8 mouse cellular contexts compared by ENCODE assay signal in the genomic region with DNA sequence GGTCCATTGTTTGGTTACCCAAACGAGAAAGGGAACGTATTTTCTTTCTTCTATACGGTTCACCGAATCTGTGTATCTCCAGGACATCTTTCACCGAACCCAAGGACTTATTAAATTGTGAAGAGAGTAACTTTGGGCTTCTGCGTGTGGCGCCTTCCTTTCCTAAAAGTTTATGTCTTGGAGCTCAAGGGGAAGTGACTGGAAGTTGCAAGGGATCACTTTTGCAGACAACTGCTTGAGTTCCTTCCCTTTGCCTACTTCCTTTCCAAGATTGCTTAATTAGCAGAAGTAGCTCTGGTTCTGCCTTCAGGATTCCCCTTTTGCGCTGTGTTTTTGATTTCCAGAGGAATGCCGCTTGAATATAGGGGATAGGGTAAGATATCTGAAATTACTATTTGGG. TPM values are rescaled to one million over a fixed set of nuclear protein-coding genes. Genes with fewer than 3 reads are reported as not detected.
A peak's percentile ranks its signal among the peaks of the same experiment; 100 is the strongest.
DNase-seq lines count a peak whose midpoint lies in the region; ATAC-seq and TF ChIP-seq lines count a peak whose summit lies in the region.

No protein-coding gene starts in this region.

- peak overlapping the region; percentile 75 for H3K4me2 ChIP-seq in heart, embryonic 11.5 days
- peak overlapping the region; percentile 85 for H3K4me2 ChIP-seq in liver, embryonic 11.5 days
- H3K4me2 ChIP-seq in neural tube, embryonic 13.5 days, result peak overlapping the region; percentile 69

- no peak for TF ChIP-seq POLR2A in lung, adult 2 months (IDR thresholded peaks at IDR 0.05; ENCODE audit: borderline replicate concordance, extremely low read depth, low read depth, low read length)

- H3K9me3 ChIP-seq in heart, embryonic 11.5 days (replicated peaks; ENCODE audit: control insufficient read depth, low read length), result no peaks in the 10 kb centered on the region
- H3K9me3 ChIP-seq in liver, embryonic 11.5 days (ENCODE audit: control insufficient read depth, low read length), result no peaks in the 10 kb centered on the region
- no peaks in the 10 kb centered on the region for H3K9me3 ChIP-seq in neural tube, embryonic 13.5 days

- H3K27ac ChIP-seq in heart, embryonic 11.5 days (ENCODE audit: low read depth, low read length), result peak overlapping the region; percentile 59; the same call in 1 of the 2 replicates
- no peak overlapping the region for H3K27ac ChIP-seq in liver, embryonic 11.5 days (ENCODE audit: low read depth, low read length)
- peak overlapping the region; percentile 86; the same call in 1 of the 2 replicates for H3K27ac ChIP-seq in neural tube, embryonic 13.5 days (replicated peaks)

- H3K4me1 ChIP-seq in lung, adult 2 months (ENCODE audit: control insufficient read depth, insufficient read depth, low read length), result peaks cover 7% of the 10 kb centered on the region
- H3K4me1 ChIP-seq in heart, embryonic 11.5 days (ENCODE audit: control insufficient read depth, insufficient read depth, low read length), result peaks cover 18% of the 10 kb centered on the region; the same call in 1 of the 2 replicates
- no peaks in the 10 kb centered on the region for H3K4me1 ChIP-seq in liver, embryonic 11.5 days (replicated peaks; ENCODE audit: control insufficient read depth, insufficient read depth, low read length)
- H3K4me1 ChIP-seq in neural tube, embryonic 13.5 days (replicated peaks), result peaks cover 41% of the 10 kb centered on the region

- no peak for DNase-seq in lung, adult 2 months
- no peak for DNase-seq in lung, adult 18-20 months
- DNase-seq in liver, embryonic 11.5 days (ENCODE audit: low spot score), result no peak
- no peak for DNase-seq in thymus, adult 18-20 months
- no peak for DNase-seq in layer of hippocampus, postnatal 14 days (ENCODE audit: low spot score in 2 of 2)
- no peak for DNase-seq in right cerebral cortex, postnatal 36 days (ENCODE audit: low spot score in 2 of 2)

- WGBS in lung, adult 2 months, result 3% methylated on average over 9 of the region's 9 CpGs
- WGBS in heart, embryonic 11.5 days (ENCODE audit: insufficient replicate concordance), result 13% methylated on average over 9 of the region's 9 CpGs
- 8% methylated on average over 9 of the region's 9 CpGs for WGBS in liver, embryonic 11.5 days
- WGBS in neural tube, embryonic 13.5 days, result 14% methylated on average over 9 of the region's 9 CpGs

- no peak for ATAC-seq in heart, embryonic 11.5 days (replicated peaks; ENCODE audit: insufficient number of reproducible peaks, low FRiP score, low TSS enrichment)
- ATAC-seq in liver, embryonic 11.5 days (replicated peaks; ENCODE audit: low FRiP score), result no peak
- no peak for ATAC-seq in neural tube, embryonic 13.5 days (ENCODE audit: low read depth)

- TF ChIP-seq CTCF in lung, adult 2 months (IDR thresholded peaks at IDR 0.05; ENCODE audit: insufficient read depth, low read length), result no peak

- no peaks in the 10 kb centered on the region for H3K36me3 ChIP-seq in heart, embryonic 11.5 days (ENCODE audit: control insufficient read depth, insufficient read depth, low read length)
- no peaks in the 10 kb centered on the region for H3K36me3 ChIP-seq in liver, embryonic 11.5 days (ENCODE audit: control insufficient read depth, insufficient read depth, low read length)
- peaks cover 7% of the 10 kb centered on the region; the same call in 1 of the 2 replicates for H3K36me3 ChIP-seq in neural tube, embryonic 13.5 days

- H3K9ac ChIP-seq in heart, embryonic 11.5 days (ENCODE audit: low read depth, low read length), result peak overlapping the region; percentile 91
- H3K9ac ChIP-seq in liver, embryonic 11.5 days (ENCODE audit: low read depth, low read length), result peak overlapping the region; percentile 72
- peak overlapping the region; percentile 86 for H3K9ac ChIP-seq in neural tube, embryonic 13.5 days

- peak overlapping the region; percentile 93 for H3K4me3 ChIP-seq in lung, adult 2 months (replicated peaks; ENCODE audit: extremely low read depth, low read depth, low read length)
- peak overlapping the region; percentile 67 for H3K4me3 ChIP-seq in heart, embryonic 11.5 days (ENCODE audit: low read depth, low read length)
- peak overlapping the region; percentile 87 for H3K4me3 ChIP-seq in liver, embryonic 11.5 days (ENCODE audit: low read depth, low read length)
- H3K4me3 ChIP-seq in neural tube, embryonic 13.5 days, result peak overlapping the region; percentile 88

- H3K27me3 ChIP-seq in heart, embryonic 11.5 days (ENCODE audit: control insufficient read depth, insufficient read depth, low read length), result no peaks in the 10 kb centered on the region
- H3K27me3 ChIP-seq in liver, embryonic 11.5 days (replicated peaks; ENCODE audit: control insufficient read depth, insufficient read depth, low read length), result no peaks in the 10 kb centered on the region
- H3K27me3 ChIP-seq in neural tube, embryonic 13.5 days, result no peaks in the 10 kb centered on the region

RNA-seq across cellular contexts. Expression of gene Wdfy2, which starts 0.9 kb away (rescaled TPM):
- 6.4 and 9.5 TPM in 2 replicates for polyA plus RNA-seq in lung, adult 2 months (2012; rRNA removed)
- 7.6 and 9.4 TPM in 2 replicates for polyA plus RNA-seq in heart, embryonic 11.5 days (2014; fragmentation: Nextera tagmentation; extraction: Ambion mirVana)
- polyA plus RNA-seq in liver, embryonic 11.5 days (2014; fragmentation: Nextera tagmentation; extraction: Ambion mirVana), result 6.0 and 6.7 TPM in 2 replicates
- 8.4 and 8.7 TPM in 2 replicates for polyA plus RNA-seq in neural tube, embryonic 13.5 days (2015; fragmentation: Nextera tagmentation; extraction: Ambion mirVana)
- total RNA-seq in layer of hippocampus, postnatal 14 days (2021), result 10 to 100 TPM; 14.6 TPM
